Mouse (Mus musculus): ENCODE measurements around the gene Cacnb4.

DNA sequence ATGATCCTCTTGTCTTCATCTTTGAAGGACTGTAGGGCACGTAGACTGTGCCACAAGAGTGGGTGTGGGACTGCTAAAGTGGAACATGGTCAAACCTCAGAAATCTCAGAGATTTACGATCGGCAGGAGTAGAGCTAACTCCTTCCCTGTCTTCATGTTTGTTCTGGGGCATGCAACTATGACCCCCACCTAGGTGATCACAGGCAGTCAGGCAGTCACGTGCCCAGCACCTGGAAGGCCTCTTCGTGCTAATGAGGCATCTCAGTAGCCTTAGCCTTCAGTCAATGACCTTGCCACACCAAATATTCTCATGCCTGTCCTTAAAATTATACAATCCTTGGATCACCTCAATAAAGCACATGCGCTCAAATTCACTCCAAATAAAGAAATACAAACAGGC is 50.9 kb downstream of the Cacnb4 start:
- TF ChIP-seq TAL1 (IDR thresholded peaks at IDR 0.05; ENCODE audit: low read length) = no peak
- TF ChIP-seq E2F4 (IDR thresholded peaks at IDR 0.05; ENCODE audit: borderline replicate concordance, low read depth, low read length) = no peak
- no peak for TF ChIP-seq POLR2AphosphoS5 (IDR thresholded peaks at IDR 0.05; ENCODE audit: borderline replicate concordance, low read depth, low read length)
- TF ChIP-seq HCFC1 (IDR thresholded peaks at IDR 0.05; ENCODE audit: low read depth, low read length) = no peak
- no peak for TF ChIP-seq MXI1 (IDR thresholded peaks at IDR 0.05; ENCODE audit: low read depth, low read length)

All from MEL (cell line).